Mouse (Mus musculus): ENCODE data around the gene Pawr.
"Not testable (repeated sequence)": the region's sequence is repeated elsewhere in the genome, so short reads cannot be mapped to it uniquely, and the experiment has no call there.

The Pawr gene

GRCm38 (mm10) chr10:108314396-108314795 lies 17.5 kb upstream of the Pawr start:
- no peak for DNase-seq

- no peak for DNase-seq
Measured at GRCm38 (mm10) chr10:108315236-108315635, 16.7 kb upstream of the Pawr start.

DNA sequence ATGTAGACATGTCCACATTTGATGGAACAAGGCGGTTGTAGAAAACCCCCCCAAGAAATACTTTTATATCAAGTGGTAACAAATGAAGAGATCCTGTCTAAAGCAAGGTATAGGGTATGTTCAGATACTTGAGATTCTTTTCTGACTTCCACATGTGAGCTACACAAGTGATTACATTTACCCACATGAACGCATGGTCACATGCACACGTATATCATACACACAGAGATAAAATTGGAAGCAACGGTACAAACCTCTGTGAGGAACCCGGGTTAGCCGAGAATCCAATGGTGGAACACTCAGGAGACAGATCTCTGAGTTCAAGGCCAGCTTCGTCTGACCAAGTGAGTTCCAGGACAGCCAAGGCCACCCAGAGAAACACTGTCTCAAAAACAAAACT lies 3.6 kb upstream of the Pawr start:
- no peak for DNase-seq

DNA sequence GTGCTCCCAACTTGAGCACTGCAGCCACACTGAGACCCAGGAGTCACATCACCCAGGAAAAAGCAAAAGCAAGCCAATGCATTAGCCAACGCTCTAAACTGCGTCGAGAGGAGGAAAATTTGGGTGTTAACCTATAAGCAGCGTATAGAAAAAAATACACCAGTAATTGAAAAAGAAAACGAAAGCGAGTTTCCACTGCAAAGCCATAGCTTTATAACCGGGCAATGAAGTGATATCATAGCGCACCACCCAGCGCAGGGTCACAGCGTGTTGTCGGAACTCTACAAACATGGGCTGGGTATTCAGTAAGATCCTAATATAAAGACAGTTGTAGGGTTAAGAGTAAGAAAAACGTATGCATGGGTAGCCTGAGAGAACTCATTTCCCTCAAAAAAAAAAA lies 2.9 kb upstream of the Pawr start:
- no peak for DNase-seq

- DNase-seq, result no peak
Measured at GRCm38 (mm10) chr10:108329771-108330170, 2.1 kb upstream of the Pawr start.

DNA sequence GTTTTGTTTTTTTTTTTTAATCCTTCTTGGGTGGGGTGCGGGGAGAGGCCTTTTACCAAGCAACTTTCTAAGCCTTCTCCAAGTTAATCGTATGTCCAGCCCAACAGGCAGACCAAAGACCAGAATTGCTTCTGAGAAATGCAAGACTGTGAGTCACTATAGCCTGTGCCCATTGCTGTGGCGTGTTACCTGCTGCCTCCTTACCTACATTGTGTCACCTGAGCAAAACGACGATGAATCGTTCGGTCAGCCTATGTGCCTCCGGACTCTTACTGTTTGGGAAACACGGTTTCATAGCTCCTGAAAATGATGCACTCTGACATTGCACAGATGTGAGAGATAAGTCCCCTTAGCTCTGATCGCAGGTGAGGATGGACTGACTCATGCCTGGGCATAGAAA lies 957 bp upstream of the Pawr start:
- DNase-seq, result no peak

- DNase-seq, result peak; percentile 8
Measured at GRCm38 (mm10) chr10:108332571-108333541, 935 bp downstream of the Pawr start.

GRCm38 (mm10) chr10:108333642-108334041 lies 1.7 kb downstream of the Pawr start:
- DNase-seq, result no peak

DNA sequence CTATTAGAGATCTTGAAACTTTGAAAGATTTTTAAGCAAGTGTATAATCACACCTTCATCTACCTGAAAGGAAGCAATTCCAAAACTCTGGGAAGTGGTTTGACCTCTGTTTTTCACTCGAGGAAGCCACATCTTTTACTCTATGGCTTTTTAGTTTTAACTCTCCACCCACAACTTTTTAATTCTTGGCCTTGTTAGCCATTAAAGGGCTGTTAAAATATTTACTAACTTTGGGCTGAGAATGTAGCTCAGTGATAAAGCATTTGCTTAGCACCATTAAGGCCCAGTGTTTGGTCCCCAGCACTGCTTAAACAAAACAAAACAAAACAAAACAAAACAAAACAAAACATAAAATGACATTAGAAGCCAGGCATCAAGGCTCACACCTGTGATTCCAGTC lies 2.2 kb downstream of the Pawr start:
- DNase-seq, result no peak

- DNase-seq, result no peak
Measured at GRCm38 (mm10) chr10:108335736-108336292, 3.9 kb downstream of the Pawr start.

GRCm38 (mm10) chr10:108336581-108336980 lies 4.7 kb downstream of the Pawr start:
- DNase-seq, result no peak

DNA sequence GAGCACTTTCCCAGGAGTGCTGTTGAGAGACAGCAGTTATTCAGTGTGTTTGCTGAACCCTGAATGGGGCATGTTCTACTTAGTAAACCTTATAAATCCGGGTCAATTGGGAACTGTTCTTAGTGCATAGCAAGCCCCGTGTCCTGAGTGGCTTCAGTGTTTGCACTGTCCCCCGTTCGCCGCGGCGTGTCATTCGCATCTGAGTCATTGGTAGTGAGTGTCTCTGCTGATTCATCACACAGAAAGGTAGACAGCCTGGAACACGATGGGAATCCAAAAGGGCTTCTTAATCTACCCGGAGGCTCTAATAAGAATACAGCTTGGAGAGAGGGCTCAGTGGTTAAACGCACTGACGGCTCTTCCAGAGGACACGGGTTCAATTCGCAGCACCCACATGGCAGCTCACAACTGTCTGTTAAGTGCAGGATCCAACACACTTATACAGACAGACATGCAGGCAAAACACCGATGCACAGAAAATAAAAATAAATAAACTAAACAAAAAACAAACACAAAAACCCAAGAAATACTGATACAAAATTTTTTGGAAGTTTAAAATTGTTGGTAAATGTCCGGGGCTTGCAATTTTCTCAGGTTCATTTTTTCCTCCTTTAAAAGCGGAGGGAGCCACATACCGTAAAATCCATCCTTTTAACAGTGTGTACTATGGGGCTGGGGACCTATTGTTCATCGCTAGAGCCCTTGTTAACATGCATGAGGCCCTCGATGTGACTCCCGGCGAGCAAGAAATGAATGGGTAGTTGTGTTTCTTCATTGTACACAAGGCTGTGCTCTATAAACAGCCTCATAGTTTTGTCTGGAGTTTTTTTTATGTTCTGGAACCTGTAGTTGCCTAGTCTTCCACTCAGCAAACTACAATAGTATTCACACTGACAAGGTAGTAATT lies 6.4 kb downstream of the Pawr start:
- DNase-seq, result no peak

DNA sequence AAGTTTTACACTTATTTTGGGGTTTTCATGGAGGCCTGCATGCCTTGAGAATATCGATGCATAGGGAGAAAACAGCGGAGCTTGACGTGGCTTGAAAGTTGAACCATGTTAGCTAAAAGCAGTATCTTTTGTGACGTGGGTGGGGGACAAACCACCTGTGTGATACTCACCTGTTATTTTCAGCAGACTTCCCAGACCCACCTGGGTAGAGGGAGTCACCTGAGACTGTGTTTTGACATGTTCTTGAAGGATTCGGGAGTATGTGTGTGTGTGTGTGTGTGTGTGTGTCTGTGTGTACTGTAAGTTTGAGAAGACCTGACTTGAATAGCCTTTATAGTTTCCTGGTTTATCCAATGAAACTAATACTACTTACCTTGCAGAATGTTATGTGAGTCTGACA lies 7.2 kb downstream of the Pawr start:
- DNase-seq, result no peak

- no peak for DNase-seq
Measured at GRCm38 (mm10) chr10:108339872-108340271, 8.0 kb downstream of the Pawr start.

DNA sequence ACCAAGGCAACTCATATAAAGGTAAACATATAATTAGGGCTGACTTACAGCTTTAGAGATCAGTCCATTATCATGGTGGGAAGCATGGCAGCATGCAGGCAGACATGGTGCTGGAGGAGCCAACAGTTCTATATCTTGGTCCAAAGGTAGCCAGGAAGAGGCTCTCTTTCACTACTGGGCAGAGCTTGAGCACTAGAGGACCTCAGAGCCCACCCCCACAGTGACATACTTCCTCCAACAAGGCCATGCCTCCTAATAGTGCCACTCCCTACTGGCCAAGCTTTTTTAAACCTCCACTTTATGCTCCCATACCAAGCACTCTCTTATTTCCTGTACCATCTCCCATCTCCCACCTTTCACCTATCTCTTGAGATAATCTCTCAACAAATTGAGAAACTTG lies 11.8 kb downstream of the Pawr start:
- DNase-seq, result no peak

- DNase-seq, result no peak
Measured at GRCm38 (mm10) chr10:108345123-108345522, 13.2 kb downstream of the Pawr start.

- DNase-seq, result not testable (repeated sequence)
Measured at GRCm38 (mm10) chr10:108346301-108346700, 14.4 kb downstream of the Pawr start.

- DNase-seq, result no peak
Measured at GRCm38 (mm10) chr10:108350125-108351070, 18.5 kb downstream of the Pawr start.

- DNase-seq, result no peak
Measured at GRCm38 (mm10) chr10:108352944-108353343, 21.0 kb downstream of the Pawr start.

GRCm38 (mm10) chr10:108354726-108355391 lies 22.9 kb downstream of the Pawr start:
- no peak for DNase-seq

DNA sequence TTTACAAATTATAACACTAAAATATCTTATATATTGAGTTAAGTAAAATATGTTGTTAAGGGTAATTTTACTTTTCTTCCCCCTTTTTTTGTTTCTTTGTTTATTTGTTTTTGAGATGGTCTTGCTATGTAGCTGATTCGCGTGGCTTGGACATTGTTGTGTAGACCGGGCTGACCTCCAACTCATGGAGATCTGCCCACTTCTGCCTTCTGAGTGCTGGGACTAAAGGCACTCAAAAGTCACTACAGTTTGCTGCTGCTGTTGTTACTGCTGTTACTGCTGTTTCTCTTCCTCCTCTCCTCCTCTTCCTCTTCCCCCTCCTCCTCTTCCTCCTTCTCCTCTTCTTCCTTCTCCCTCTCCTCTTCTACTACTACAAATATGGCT lies 23.5 kb downstream of the Pawr start:
- no peak for DNase-seq

Measured in layer of hippocampus, adult 9-11 months (tissue).